Mouse (Mus musculus) embryonic facial prominence, embryonic 14.5 days (tissue): Measurements from ENCODE around the gene Neurl4. TPM values are rescaled to one million over a fixed set of nuclear protein-coding genes. Genes with fewer than 3 reads are reported as not detected.
"Not testable (repeated sequence)": the region's sequence is repeated elsewhere in the genome, so short reads cannot be mapped to it uniquely, and the experiment has no call there.

Experiments used
- ATAC-seq: fragments of 200-750 bp; cut with Nextera tagmentation; 2 replicates; pipeline ENCODE4 v1.8.0; 2017; ENCODE audit warnings: low read depth, moderate number of reproducible peaks, moderate TSS enrichment
- DNase-seq: peaks from one replicate; pipeline ENCODE4 v3.0.0-alpha.2; 2015; ENCODE audit warnings: low spot score
- H3K27ac ChIP-seq: fragments of 300-500 bp; sonication (generic); replicated peaks from 2 replicates; pipeline ENCODE4 v1.5.1; 2014; ENCODE audit warnings: low read depth, mild to moderate bottlenecking, low read length, moderate library complexity
- H3K27me3 ChIP-seq: fragments of 300-500 bp; sonication (generic); replicated peaks from 2 replicates; pipeline ENCODE4 v1.6.1; 2014; ENCODE audit warnings: low read length; ENCODE audit not compliant: control insufficient read depth, insufficient read depth
- H3K36me3 ChIP-seq: fragments of 300-500 bp; sonication (generic); 2 replicates; pipeline ENCODE4 v1.6.1; 2014; ENCODE audit warnings: low read length, mixed read lengths; ENCODE audit not compliant: control insufficient read depth, insufficient read depth
- H3K4me1 ChIP-seq: fragments of 300-500 bp; sonication (generic); 2 replicates; pipeline ENCODE4 v1.6.1; 2014; ENCODE audit warnings: antibody characterized with exemption, low read length; ENCODE audit not compliant: control insufficient read depth, insufficient read depth
- H3K4me2 ChIP-seq: fragments of 300-500 bp; sonication (generic); 2 replicates; pipeline ENCODE4 v1.6.1; 2014; ENCODE audit warnings: low read depth, mild to moderate bottlenecking, low read length, moderate library complexity, mixed read lengths
- H3K4me3 ChIP-seq: fragments of 300-500 bp; sonication (generic); 2 replicates; pipeline ENCODE4 v1.5.1; 2014; ENCODE audit warnings: low read depth, mild to moderate bottlenecking, low read length
- H3K9ac ChIP-seq: fragments of 300-500 bp; sonication (generic); 2 replicates; pipeline ENCODE4 v1.6.1; 2014; ENCODE audit warnings: low read depth, mild to moderate bottlenecking, low read length, moderate library complexity, mixed read lengths
- H3K9me3 ChIP-seq: fragments of 300-500 bp; sonication (generic); 2 replicates; pipeline ENCODE4 v1.6.1; 2016; ENCODE audit warnings: low read length; ENCODE audit not compliant: control insufficient read depth
- WGBS: fragments of 180-500 bp; shearing (Covaris S2); extraction: QIAGEN DNeasy Blood & Tissue Kit; methylation state at CpG from one replicate; pipeline ENCODE4 v1.1.7; 2014; 5-methylcytosine and 5-hydroxymethylcytosine counted together
- polyA plus RNA-seq: library from polyadenylated mRNA; unstranded; fragments of >200 nt; fragmentation: Nextera tagmentation; extraction: Ambion mirVana; gene quantifications from 2 replicates; pipeline ENCODE4 v1.2.1, GENCODE M21; 2014

The Neurl4 gene
- 10.1 and 10.3 TPM in 2 replicates for polyA plus RNA-seq

GRCm38 (mm10) chr11:69900471-69901405 is at the start of gene Neurl4, which contains the start of gene 2810408A11Rik:
Gene Neurl4 (plus strand): TSS chr11:69901072.
Gene 2810408A11Rik (minus strand): TSS chr11:69900987.
- peak within 1 kb of the TSS; percentile 87 for H3K4me3 ChIP-seq

GRCm38 (mm10) chr11:69853994-69854393 is 46.9 kb upstream of the Neurl4 start:
- H3K9ac ChIP-seq: no peak overlapping the region
- H3K36me3 ChIP-seq: peaks cover 38% of the 10 kb centered on the region
- H3K4me3 ChIP-seq: no peak overlapping the region
- H3K4me1 ChIP-seq: 0 out of 2 replicates have a peak, but pooled peaks cover 5% of the 10 kb centered on the region
- H3K4me2 ChIP-seq: no peak overlapping the region
- no peak overlapping the region for H3K27ac ChIP-seq
- ATAC-seq (no peak), DNase-seq (no peak)
- no peaks in the 10 kb centered on the region for H3K9me3 ChIP-seq
- peaks cover 9% of the 10 kb centered on the region for H3K27me3 ChIP-seq
- 62% methylated on average over 7 of the region's 7 CpGs for WGBS

More at GRCm38 (mm10) chr11:69900471-69901405, at the start of gene Neurl4, which contains the start of gene 2810408A11Rik:
- ATAC-seq (peak; percentile 96), DNase-seq (peak; percentile 98)
- Histone ChIP-seq H3K4me1 (peaks cover 19% of the 10 kb centered on the region), H3K9ac (peak within 1 kb of the TSS; percentile 88), H3K27ac (peak within 1 kb of the TSS; percentile 96), H3K4me2 (peak within 1 kb of the TSS; percentile 98), H3K9me3 (no peaks in the 10 kb centered on the region), H3K36me3 (peaks cover 22% of the 10 kb centered on the region), H3K27me3 (no peaks in the 10 kb centered on the region)
- WGBS: 0% methylated on average over 33 of the region's 38 CpGs

GRCm38 (mm10) chr11:69854680-69855079 is 46.2 kb upstream of the Neurl4 start:
- Histone ChIP-seq H3K27ac (no peak overlapping the region), H3K4me2 (no peak overlapping the region), H3K4me1 (0 out of 2 replicates have a peak, but pooled peaks cover 5% of the 10 kb centered on the region), H3K36me3 (peaks cover 31% of the 10 kb centered on the region), H3K4me3 (no peak overlapping the region), H3K9me3 (no peaks in the 10 kb centered on the region), H3K9ac (no peak overlapping the region), H3K27me3 (peaks cover 12% of the 10 kb centered on the region)
- 81% methylated on average over 10 of the region's 10 CpGs for WGBS
- ATAC-seq (no peak), DNase-seq (no peak)

DNA sequence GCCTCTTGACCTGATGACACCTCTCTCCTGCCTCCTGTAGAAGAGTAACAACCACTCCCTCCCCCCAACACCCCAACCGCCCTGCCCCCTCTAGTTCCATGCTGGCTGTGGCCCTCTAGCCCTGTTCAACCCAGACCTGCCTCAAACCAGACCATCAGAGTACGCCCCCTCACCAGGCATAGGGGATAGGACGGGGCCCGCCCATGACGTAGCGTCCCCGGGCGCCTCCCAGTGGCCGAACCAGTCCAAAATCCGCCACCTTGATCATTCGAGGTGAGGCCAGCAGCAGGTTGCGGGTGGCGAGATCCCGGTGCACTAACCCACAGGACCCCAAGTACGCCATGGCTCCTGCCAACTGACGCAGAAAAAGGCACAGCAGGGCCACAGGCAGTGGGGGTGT is 45.5 kb upstream of the Neurl4 start:
- Histone ChIP-seq H3K4me1 (0 out of 2 replicates have a peak, but pooled peaks cover 5% of the 10 kb centered on the region), H3K4me2 (no peak overlapping the region), H3K27ac (no peak overlapping the region), H3K36me3 (peaks cover 24% of the 10 kb centered on the region), H3K4me3 (no peak overlapping the region), H3K9ac (no peak overlapping the region), H3K27me3 (peaks cover 12% of the 10 kb centered on the region), H3K9me3 (no peaks in the 10 kb centered on the region)
- no peak for DNase-seq
- WGBS: 21% methylated on average over 16 of the region's 16 CpGs
- ATAC-seq: no peak

DNA sequence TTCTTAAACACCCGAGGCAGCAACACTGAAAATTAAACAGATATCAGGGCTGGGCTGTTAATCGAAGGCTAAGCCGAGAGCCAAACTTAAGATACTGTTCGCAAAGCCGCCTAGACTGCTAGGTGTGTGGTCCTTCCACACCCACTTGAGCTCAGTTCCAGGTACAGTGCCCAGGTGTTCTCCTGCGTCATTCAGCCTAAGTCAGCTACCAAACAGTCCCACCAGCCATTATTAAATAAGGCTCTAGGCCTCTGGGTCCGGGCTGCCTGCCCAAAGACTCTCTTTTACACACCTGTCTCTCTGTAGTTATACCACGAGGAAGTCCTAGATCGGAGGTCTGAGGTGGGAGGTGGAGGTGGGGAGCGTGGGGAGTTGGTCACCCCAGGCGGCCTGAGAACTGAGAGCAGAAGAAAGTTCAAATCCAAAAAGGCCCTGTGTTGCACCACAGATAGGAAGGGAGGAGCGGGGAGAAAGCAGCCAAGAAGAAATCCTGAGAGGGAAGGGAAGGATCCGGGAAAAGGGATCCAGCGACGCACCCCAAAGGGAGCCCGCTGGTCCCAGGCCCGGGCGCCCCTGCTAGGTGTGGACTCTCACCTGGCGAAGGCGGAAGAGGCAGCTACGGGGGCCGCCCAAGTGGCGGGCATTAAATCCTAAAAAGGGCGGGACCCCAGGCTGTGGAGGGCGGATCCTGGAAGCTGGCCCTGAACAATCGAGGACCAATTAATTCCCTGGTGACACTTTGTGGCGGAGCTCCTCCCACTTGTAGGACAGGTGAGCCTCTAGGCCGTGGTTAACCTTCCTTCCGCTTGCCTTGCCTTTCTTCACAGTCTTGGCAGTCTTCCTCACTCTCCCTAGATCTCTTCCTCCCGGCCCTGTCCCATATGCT is 42.5 kb upstream of the Neurl4 start, which contains the start of gene Tnk1:
Gene Tnk1 (minus strand): TSS at position 618 of the 886 bp plus-strand sequence.
- Histone ChIP-seq H3K4me2 (peak within 1 kb of the TSS; percentile 36), H3K4me1 (no peaks in the 10 kb centered on the region), H3K9me3 (no peaks in the 10 kb centered on the region), H3K9ac (peak within 1 kb of the TSS; percentile 28; the same call in 1 of the 2 replicates), H3K36me3 (no peaks in the 10 kb centered on the region), H3K4me3 (peak within 1 kb of the TSS; percentile 20), H3K27ac (peak within 1 kb of the TSS; percentile 54), H3K27me3 (peaks cover 12% of the 10 kb centered on the region)
- WGBS: 22% methylated on average over 29 of the region's 30 CpGs
- peak; percentile 64; the same call in 1 of the 2 replicates for ATAC-seq
- DNase-seq: peak; percentile 74

GRCm38 (mm10) chr11:69863729-69864128 is 37.1 kb upstream of the Neurl4 start:
- H3K27ac ChIP-seq, H3K36me3 ChIP-seq, H3K9me3 ChIP-seq, ATAC-seq, H3K4me1 ChIP-seq, H3K27me3 ChIP-seq, H3K4me2 ChIP-seq, H3K4me3 ChIP-seq, DNase-seq, H3K9ac ChIP-seq: not testable (repeated sequence)
- 70% methylated on average over 3 of the region's 3 CpGs for WGBS

GRCm38 (mm10) chr11:69864138-69864860 is 36.6 kb upstream of the Neurl4 start:
- Histone ChIP-seq H3K4me3 (no peak overlapping the region), H3K27ac (no peak overlapping the region), H3K27me3 (peaks cover under 1% of the 10 kb centered on the region; the same call in 1 of the 2 replicates), H3K36me3 (no peaks in the 10 kb centered on the region), H3K4me2 (no peak overlapping the region), H3K9ac (no peak overlapping the region), H3K4me1 (no peaks in the 10 kb centered on the region), H3K9me3 (no peaks in the 10 kb centered on the region)
- DNase-seq (no peak), ATAC-seq (no peak)
- 48% methylated on average over 8 of the region's 8 CpGs for WGBS
